10 mouse cellular contexts compared by ENCODE assay signal in the genomic region with DNA sequence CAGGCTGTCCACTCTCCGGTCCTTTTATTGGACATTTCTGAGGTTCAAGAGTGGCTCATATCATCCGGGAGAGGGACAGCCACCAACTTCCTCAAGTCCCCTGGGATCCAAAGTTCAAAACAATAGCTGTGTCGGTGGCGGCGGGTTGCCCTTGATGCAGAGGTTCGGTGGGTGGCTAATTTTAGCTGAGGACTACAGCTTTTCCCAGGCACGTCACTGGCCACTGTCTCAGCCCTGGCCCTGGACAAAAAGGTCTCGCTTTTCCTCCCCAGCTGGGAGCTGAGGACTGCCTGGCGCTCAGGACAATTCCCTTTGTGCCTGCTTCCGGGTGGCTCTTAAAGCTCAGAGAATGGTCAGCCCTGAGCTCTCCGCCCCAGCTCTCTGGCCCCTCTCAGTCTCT. TPM values are rescaled to one million over a fixed set of nuclear protein-coding genes. Genes with fewer than 3 reads are reported as not detected.
A peak's percentile ranks its signal among the peaks of the same experiment; 100 is the strongest.
DNase-seq lines count a peak whose midpoint lies in the region; ATAC-seq lines count a peak whose summit lies in the region.
"Had no signal": no experiment of that assay in that cellular context is flagged by ENCODE, and none has a peak within 500 bp of the region (broad histone marks: within the 10 kb centered on the region; RNA-seq: fewer than 3 reads in every experiment).

No protein-coding gene starts in this region.

- no peak overlapping the region for H3K9ac ChIP-seq in midbrain, embryonic 13.5 days (replicated peaks)
- H3K9ac ChIP-seq in heart, embryonic 11.5 days (ENCODE audit: low read depth, low read length), result peak overlapping the region; percentile 66

- WGBS in midbrain, embryonic 10.5 days, result 13% methylated on average over 11 of the region's 11 CpGs
- WGBS in midbrain, embryonic 13.5 days, result 9% methylated on average over 11 of the region's 11 CpGs
- WGBS in heart, embryonic 11.5 days (ENCODE audit: insufficient replicate concordance), result 11% methylated on average over 11 of the region's 11 CpGs

- no peaks in the 10 kb centered on the region for H3K36me3 ChIP-seq in midbrain, embryonic 10.5 days
- H3K36me3 ChIP-seq in midbrain, embryonic 13.5 days, result no peaks in the 10 kb centered on the region
- no peaks in the 10 kb centered on the region for H3K36me3 ChIP-seq in heart, embryonic 11.5 days (ENCODE audit: control insufficient read depth, insufficient read depth, low read length)

- ATAC-seq in midbrain, embryonic 13.5 days, result no peak
- ATAC-seq in heart, embryonic 11.5 days (replicated peaks; ENCODE audit: insufficient number of reproducible peaks, low FRiP score, low TSS enrichment), result no peak
- no peak for ATAC-seq in CD4-positive, CD25-positive, alpha-beta regulatory T cell, adult 4 months

- H3K4me3 ChIP-seq in midbrain, embryonic 10.5 days, result 0 out of 2 replicates have a peak overlapping the region, but pooled peaks have one; percentile 20
- no peak overlapping the region for H3K4me3 ChIP-seq in midbrain, embryonic 13.5 days (replicated peaks)
- no peak overlapping the region for H3K4me3 ChIP-seq in heart, embryonic 11.5 days (ENCODE audit: low read depth, low read length)
- H3K4me3 ChIP-seq: myocyte had no signal

- no peak overlapping the region for H3K4me2 ChIP-seq in midbrain, embryonic 13.5 days (replicated peaks)
- H3K4me2 ChIP-seq in heart, embryonic 11.5 days, result peak overlapping the region; percentile 49

- H3K27ac ChIP-seq in midbrain, embryonic 10.5 days (replicated peaks), result peak overlapping the region; percentile 59
- H3K27ac ChIP-seq in midbrain, embryonic 13.5 days, result no peak overlapping the region
- H3K27ac ChIP-seq in heart, embryonic 11.5 days (ENCODE audit: low read depth, low read length), result peak overlapping the region; percentile 90

- no peaks in the 10 kb centered on the region for H3K9me3 ChIP-seq in midbrain, embryonic 10.5 days (replicated peaks)
- no peaks in the 10 kb centered on the region for H3K9me3 ChIP-seq in midbrain, embryonic 13.5 days
- H3K9me3 ChIP-seq in heart, embryonic 11.5 days (replicated peaks; ENCODE audit: control insufficient read depth, low read length), result no peaks in the 10 kb centered on the region

- intact Hi-C loops in left cerebral cortex, postnatal 36 days (cut with DNase I), result no loop called here

- H3K27me3 ChIP-seq in midbrain, embryonic 10.5 days (ENCODE audit: low read depth, poor library complexity, severe bottlenecking), result peaks cover 48% of the 10 kb centered on the region
- H3K27me3 ChIP-seq in midbrain, embryonic 13.5 days, result peaks cover 9% of the 10 kb centered on the region; the same call in 1 of the 2 replicates
- H3K27me3 ChIP-seq in heart, embryonic 11.5 days (ENCODE audit: control insufficient read depth, insufficient read depth, low read length), result no peaks in the 10 kb centered on the region

- peaks cover 40% of the 10 kb centered on the region for H3K4me1 ChIP-seq in midbrain, embryonic 10.5 days
- H3K4me1 ChIP-seq in midbrain, embryonic 13.5 days (replicated peaks), result peaks cover 19% of the 10 kb centered on the region
- H3K4me1 ChIP-seq in heart, embryonic 11.5 days (ENCODE audit: control insufficient read depth, insufficient read depth, low read length), result peaks cover 58% of the 10 kb centered on the region

- peak; percentile 37 for DNase-seq in midbrain, embryonic 10.5 days (ENCODE audit: low spot score)
- DNase-seq in kidney, adult 9 months, result peak; percentile 67
- DNase-seq in yolk sac, embryonic 10.5 days (ENCODE audit: low spot score), result peak; percentile 73
- DNase-seq in left cerebral cortex, postnatal 36 days (ENCODE audit: low spot score in 2 of 2), result no peak
- DNase-seq: cerebellum, postnatal 25 days; gastrocnemius, postnatal 36 days had no signal

RNA-seq across cellular contexts. Expression of a gene that starts 38.5 kb away (rescaled TPM):
- polyA plus RNA-seq in midbrain, embryonic 10.5 days (2016; fragmentation: Nextera tagmentation; extraction: Ambion mirVana), result 2.7 and 3.2 TPM in 2 replicates
- 3.1 and 4.0 TPM in 2 replicates for polyA plus RNA-seq in midbrain, embryonic 13.5 days (2015; fragmentation: Nextera tagmentation; extraction: Ambion mirVana)
- 15.0 and 15.6 TPM in 2 replicates for polyA plus RNA-seq in heart, embryonic 11.5 days (2014; fragmentation: Nextera tagmentation; extraction: Ambion mirVana)
- polyA plus RNA-seq in CD4-positive, CD25-positive, alpha-beta regulatory T cell, adult 4 months (2017; shearing (Covaris generic)), result not detected
- 10 to 100 TPM in 1 of 2 experiments, 1 to 10 TPM in 1; 9.7 to 13.5 TPM for total RNA-seq in left cerebral cortex, postnatal 36 days (2021)

RNA-seq across cellular contexts. Expression of a gene that starts 40.2 kb away (rescaled TPM):
- 8.4 and 12.8 TPM in 2 replicates for polyA plus RNA-seq in midbrain, embryonic 10.5 days (2016; fragmentation: Nextera tagmentation; extraction: Ambion mirVana)
- 10.3 and 14.0 TPM in 2 replicates for polyA plus RNA-seq in midbrain, embryonic 13.5 days (2015; fragmentation: Nextera tagmentation; extraction: Ambion mirVana)
- 4.6 and 4.8 TPM in 2 replicates for polyA plus RNA-seq in heart, embryonic 11.5 days (2014; fragmentation: Nextera tagmentation; extraction: Ambion mirVana)
- polyA plus RNA-seq in CD4-positive, CD25-positive, alpha-beta regulatory T cell, adult 4 months (2017; shearing (Covaris generic)), result 10 to 100 TPM; 16.5 to 37.5 TPM
- 10 to 100 TPM; 15.5 to 18.4 TPM for total RNA-seq in left cerebral cortex, postnatal 36 days (2021)

Comparison
In these comparisons a context has a peak if more than half of its experiments do, and no peak if none do; other contexts are left out.
1. DNase-seq: peak in midbrain, embryonic 10.5 days (single experiment), kidney, adult 9 months (single experiment) and yolk sac, embryonic 10.5 days (single experiment); none in left cerebral cortex, postnatal 36 days (0 of 2).